14 mouse cellular contexts compared by ENCODE assay signal in genomic region chr8:88064414-88065110, GRCm38 (mm10). TPM values are rescaled to one million over a fixed set of nuclear protein-coding genes. Genes with fewer than 3 reads are reported as not detected.
DNase-seq lines count a peak whose midpoint lies in the region; ATAC-seq and TF ChIP-seq lines count a peak whose summit lies in the region.
"Had no signal": no experiment of that assay in that cellular context is flagged by ENCODE, and none has a peak within 500 bp of the region (broad histone marks: within the 10 kb centered on the region; RNA-seq: fewer than 3 reads in every experiment).

No protein-coding gene starts in this region.

- H3K9me3 ChIP-seq in forebrain, embryonic 16.5 days (ENCODE audit: control insufficient read depth, low read length): no peaks in the 10 kb centered on the region
- no peaks in the 10 kb centered on the region for H3K9me3 ChIP-seq in heart, embryonic 12.5 days (replicated peaks)
- no peaks in the 10 kb centered on the region for H3K9me3 ChIP-seq in midbrain, embryonic 16.5 days (replicated peaks; ENCODE audit: control insufficient read depth, low read length, poor library complexity, severe bottlenecking)
- H3K9me3 ChIP-seq: embryonic facial prominence, embryonic 13.5 days; heart, embryonic 15.5 days; intestine, embryonic 15.5 days; liver, embryonic 15.5 days had no signal

- WGBS in forebrain, embryonic 16.5 days: 62% methylated on average over 13 of the region's 13 CpGs
- WGBS in heart, embryonic 12.5 days: 86% methylated on average over 13 of the region's 13 CpGs
- WGBS in midbrain, embryonic 16.5 days: 81% methylated on average over 13 of the region's 13 CpGs

- H3K4me1 ChIP-seq in forebrain, embryonic 16.5 days (replicated peaks; ENCODE audit: control insufficient read depth, insufficient read depth, low read length): peaks cover 8% of the 10 kb centered on the region
- H3K4me1 ChIP-seq in heart, embryonic 12.5 days (replicated peaks): no peaks in the 10 kb centered on the region
- H3K4me1 ChIP-seq in midbrain, embryonic 16.5 days (ENCODE audit: control insufficient read depth, insufficient read depth, low read length): no peaks in the 10 kb centered on the region
- H3K4me1 ChIP-seq: embryonic facial prominence, embryonic 13.5 days; heart, embryonic 15.5 days; intestine, embryonic 15.5 days; liver, embryonic 15.5 days had no signal

- TF ChIP-seq CTCF in left cerebral cortex, adult 2 months (IDR thresholded peaks at IDR 0.05): no peak

- H3K27me3 ChIP-seq in forebrain, embryonic 16.5 days (replicated peaks; ENCODE audit: control insufficient read depth, insufficient read depth, low read length): no peaks in the 10 kb centered on the region
- H3K27me3 ChIP-seq in heart, embryonic 12.5 days (replicated peaks): no peaks in the 10 kb centered on the region
- H3K27me3 ChIP-seq in midbrain, embryonic 16.5 days (ENCODE audit: control insufficient read depth, insufficient read depth, low read depth, low read length): no peaks in the 10 kb centered on the region
- H3K27me3 ChIP-seq: embryonic facial prominence, embryonic 13.5 days; heart, embryonic 15.5 days; intestine, embryonic 15.5 days; liver, embryonic 15.5 days had no signal

- peak; percentile 25 for DNase-seq in right cerebral cortex, adult 18-20 months
- no peak for DNase-seq in right cerebral cortex, postnatal 14 days
- peak; percentile 13 to 15 for DNase-seq in left cerebral cortex, adult 2 months (ENCODE audit: extremely low spot score in 1 of 2, low spot score in 2 of 2)
- no peak for DNase-seq in spleen, postnatal 14 days (ENCODE audit: low spot score in 2 of 2)
- DNase-seq: gastrocnemius, postnatal 14 days had no signal

- peak overlapping the region; percentile 65 for H3K27ac ChIP-seq in forebrain, embryonic 16.5 days (ENCODE audit: low read length)
- no peak overlapping the region for H3K27ac ChIP-seq in left cerebral cortex, adult 2 months
- no peak overlapping the region for H3K27ac ChIP-seq in heart, embryonic 12.5 days (ENCODE audit: poor library complexity, severe bottlenecking)
- H3K27ac ChIP-seq in midbrain, embryonic 16.5 days (ENCODE audit: low read length): no peak overlapping the region
- H3K27ac ChIP-seq: embryonic facial prominence, embryonic 13.5 days; heart, embryonic 15.5 days; intestine, embryonic 15.5 days; liver, embryonic 15.5 days; macrophage had no signal

- ATAC-seq in forebrain, embryonic 16.5 days: peak; percentile 62; the same call in 1 of the 2 replicates
- ATAC-seq in heart, embryonic 12.5 days (ENCODE audit: insufficient number of reproducible peaks, low FRiP score): no peak
- no peak for ATAC-seq in midbrain, embryonic 16.5 days
- ATAC-seq: intestine, embryonic 15.5 days had no signal

- 0 out of 2 replicates have a peak overlapping the region, but pooled peaks have one; percentile 6 for H3K4me2 ChIP-seq in forebrain, embryonic 16.5 days (ENCODE audit: low read length)
- no peak overlapping the region for H3K4me2 ChIP-seq in heart, embryonic 12.5 days
- H3K4me2 ChIP-seq in midbrain, embryonic 16.5 days (ENCODE audit: low read length): no peak overlapping the region
- H3K4me2 ChIP-seq: embryonic facial prominence, embryonic 13.5 days; heart, embryonic 15.5 days; intestine, embryonic 15.5 days; liver, embryonic 15.5 days had no signal

- H3K9ac ChIP-seq in forebrain, embryonic 16.5 days (replicated peaks; ENCODE audit: low read depth, low read length): no peak overlapping the region
- no peak overlapping the region for H3K9ac ChIP-seq in heart, embryonic 12.5 days
- H3K9ac ChIP-seq in midbrain, embryonic 16.5 days (ENCODE audit: low read depth, low read length): no peak overlapping the region
- H3K9ac ChIP-seq: embryonic facial prominence, embryonic 13.5 days; heart, embryonic 15.5 days; intestine, embryonic 15.5 days; liver, embryonic 15.5 days had no signal

- intact Hi-C loops in left cerebral cortex, adult 2 months (cut with DNase I): no loop called here

- H3K36me3 ChIP-seq in forebrain, embryonic 16.5 days (ENCODE audit: control insufficient read depth, insufficient read depth): no peaks in the 10 kb centered on the region
- H3K36me3 ChIP-seq in heart, embryonic 12.5 days: no peaks in the 10 kb centered on the region
- H3K36me3 ChIP-seq in midbrain, embryonic 16.5 days (ENCODE audit: control insufficient read depth, insufficient read depth, low read length): no peaks in the 10 kb centered on the region
- H3K36me3 ChIP-seq: embryonic facial prominence, embryonic 13.5 days; heart, embryonic 15.5 days; intestine, embryonic 15.5 days; liver, embryonic 15.5 days had no signal

- H3K4me3 ChIP-seq in forebrain, embryonic 16.5 days (replicated peaks; ENCODE audit: low read length): no peak overlapping the region
- no peak overlapping the region for H3K4me3 ChIP-seq in left cerebral cortex, adult 2 months
- H3K4me3 ChIP-seq in heart, embryonic 12.5 days: no peak overlapping the region
- H3K4me3 ChIP-seq in midbrain, embryonic 16.5 days (ENCODE audit: low read depth, low read length): no peak overlapping the region
- H3K4me3 ChIP-seq: embryonic facial prominence, embryonic 13.5 days; heart, embryonic 15.5 days; intestine, embryonic 15.5 days; liver, embryonic 15.5 days; myocyte had no signal

RNA-seq across cellular contexts. Expression of gene Cnep1r1, which starts 54.0 kb away (rescaled TPM):
- 48.7 and 53.8 TPM in 2 replicates for polyA plus RNA-seq in forebrain, embryonic 16.5 days (2015; fragmentation: Nextera tagmentation; extraction: Ambion mirVana)
- total RNA-seq in left cerebral cortex, adult 2 months (2021): 10 to 100 TPM; 33.4 to 34.3 TPM
- 39.4 and 41.5 TPM in 2 replicates for polyA plus RNA-seq in heart, embryonic 12.5 days (2016; fragmentation: Nextera tagmentation; extraction: Ambion mirVana)
- polyA plus RNA-seq in midbrain, embryonic 16.5 days (2015; fragmentation: Nextera tagmentation; extraction: Ambion mirVana): 39.7 and 42.5 TPM in 2 replicates

Comparison
In these comparisons a context has a peak if more than half of its experiments do, and no peak if none do; other contexts are left out.
1. DNase-seq: peak in right cerebral cortex, adult 18-20 months (single experiment) and left cerebral cortex, adult 2 months (2 of 2); none in right cerebral cortex, postnatal 14 days (single experiment) and spleen, postnatal 14 days (0 of 2).